Mouse (Mus musculus) Patski (cell line): ENCODE results near the gene Sall1. TPM values are rescaled to one million over a fixed set of nuclear protein-coding genes. Genes with fewer than 3 reads are reported as not detected.
A peak's percentile ranks its signal among the peaks of the same experiment; 100 is the strongest.

ENCODE experiments used
- ATAC-seq: fragments of 100-300 bp; one replicate; pipeline ENCODE4 v1.8.0; 2021
- CTCF ChIA-PET: fragments of 350-600 bp; sonication (Branson Sonifier 250); formaldehyde crosslinking; loops from one replicate; lab custom pipeline; 2022; ENCODE audit warnings: inconsistent platforms; lab: Charles Lee
- POLR2A ChIA-PET: fragments of 350-600 bp; sonication (Branson Sonifier 250); formaldehyde crosslinking; loops from one replicate; lab custom pipeline; 2022; ENCODE audit warnings: antibody characterized with exemption, inconsistent platforms; lab: Charles Lee
- DNase-seq: peaks from one replicate; pipeline ENCODE4 v3.0.0-alpha.2; 2011; ENCODE audit warnings: low read depth, low spot score
- H3K27me3 ChIP-seq: fragments of 371-371 bp; one replicate; pipeline ENCODE4 v1.5.1; 2021
- CTCF ChIP-seq: fragments of 100-300 bp; IDR thresholded peaks from one replicate; pipeline ENCODE4 v1.5.1; 2021
- in situ Hi-C: fragments of 300-500 bp; cut with MboI; formaldehyde crosslinking; loops from 3 replicates; pipeline ENCODE4 v1.11.1; 2018; ENCODE audit warnings: low pct_unique_long_range_greater_than_20kb, mixed read lengths
- polyA plus RNA-seq: library from polyadenylated mRNA; unstranded; gene quantifications from one replicate; pipeline ENCODE4 v1.2.3, GENCODE M21; 2021

Sall1 gene
- polyA plus RNA-seq, 1 experiment from 2014 or later = 31.7 TPM

DNA sequence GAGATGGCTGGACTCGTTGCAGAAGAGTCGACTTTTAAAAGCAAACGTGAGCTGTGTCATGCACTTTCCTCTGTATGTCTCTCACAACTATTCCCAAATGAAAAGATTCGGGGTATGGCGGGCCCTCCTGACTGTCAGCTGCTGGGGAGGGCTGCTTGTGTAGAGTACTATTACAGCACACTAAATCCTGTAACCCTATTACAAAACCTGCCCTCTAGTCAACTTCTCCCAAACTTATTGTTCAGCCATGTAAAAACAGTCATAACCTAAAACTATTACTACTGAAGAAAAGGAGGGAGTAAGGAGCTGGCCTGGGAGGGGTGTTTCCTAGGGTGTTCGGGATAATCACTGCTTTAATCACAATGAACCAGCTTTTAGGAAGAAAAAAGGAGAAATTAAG is 4.1 kb downstream of the Sall1 start:
- H3K27me3 ChIP-seq = no peaks in the 10 kb centered on the region
- DNase-seq (no peak), ATAC-seq (no peak)
- ChIA-PET POLR2A (interaction anchor here (0.7 to 1.2 kb wide), 4 partner anchors 39 to 522 kb away, joined by 3 to 5 read pairs (median 3); no protein-coding TSS in a partner anchor), CTCF (interaction anchor here (1.5 to 3.4 kb wide), 2 partner anchors 96 to 530 kb away, joined by 3 to 10 read pairs; no protein-coding TSS in a partner anchor)
- TF ChIP-seq CTCF = no peak
- in situ Hi-C loops = loop anchor here (5.0 to 10.0 kb wide), 3 partner anchors 247 to 527 kb away; no protein-coding TSS in a partner anchor

DNA sequence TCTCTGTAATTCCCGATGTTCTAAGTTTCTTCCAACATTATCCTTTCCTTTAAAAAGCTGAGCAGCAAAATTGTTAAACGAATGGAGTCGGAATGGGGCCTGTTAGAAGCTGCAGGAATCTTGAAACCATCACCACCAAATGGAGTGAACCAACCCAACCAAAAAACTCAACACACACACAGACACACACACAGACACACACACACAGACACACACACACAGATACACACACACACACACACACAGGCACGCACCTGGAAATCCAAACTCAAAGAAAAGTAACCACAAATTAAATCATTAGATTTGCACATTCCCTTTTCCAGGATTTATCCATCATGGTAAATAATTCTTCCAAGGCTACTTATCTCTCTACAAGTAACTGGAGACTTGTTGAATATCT is 5.0 kb downstream of the Sall1 start:
- POLR2A ChIA-PET = interaction anchor here (0.8 to 1.2 kb wide), 4 partner anchors 18 to 530 kb away, joined by 3 to 6 read pairs (median 3); no protein-coding TSS in a partner anchor
- TF ChIP-seq CTCF = no peak
- ATAC-seq (no peak), DNase-seq (no peak)
- CTCF ChIA-PET = interaction anchor here (1.5 to 3.4 kb wide), 3 partner anchors 15 to 531 kb away, joined by 3 to 10 read pairs (median 5); no protein-coding TSS in a partner anchor
- in situ Hi-C loops = loop anchor here (5.0 to 10.0 kb wide), 3 partner anchors 248 to 528 kb away; no protein-coding TSS in a partner anchor
- no peaks in the 10 kb centered on the region for H3K27me3 ChIP-seq

DNA sequence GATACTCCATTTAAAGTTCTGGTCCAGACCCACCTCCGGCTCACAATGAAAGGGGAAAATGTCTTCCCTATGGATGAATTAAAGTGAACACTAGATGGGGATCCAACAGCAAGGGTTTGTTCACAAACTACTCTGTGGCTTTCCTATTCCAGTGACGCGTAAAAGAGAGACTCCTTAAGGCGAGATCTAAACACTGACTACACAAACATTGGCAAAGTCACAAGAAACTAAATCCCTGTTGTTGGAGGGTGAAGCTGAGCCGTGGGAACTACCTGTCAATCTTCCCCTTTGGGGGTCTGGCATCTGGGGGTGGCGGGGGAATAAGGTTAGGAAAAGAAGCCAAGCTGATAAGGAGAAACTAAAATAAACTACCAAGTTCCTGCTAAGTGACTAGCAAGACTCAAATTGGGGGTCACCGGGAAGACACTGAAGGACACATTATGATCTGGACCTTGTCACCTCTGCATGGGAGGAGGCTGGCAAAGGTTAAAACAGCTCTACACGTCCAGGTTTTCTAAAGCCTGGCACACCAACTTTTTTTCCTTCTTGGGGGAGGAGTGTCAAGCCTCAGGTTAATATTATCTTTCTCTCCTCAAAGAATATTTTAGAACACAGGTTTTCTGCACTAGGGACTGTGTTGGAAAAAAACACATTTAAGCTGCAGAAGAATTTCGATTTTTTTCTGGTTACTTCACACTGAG is 6.3 kb downstream of the Sall1 start:
- no peaks in the 10 kb centered on the region for H3K27me3 ChIP-seq
- ATAC-seq (no peak), DNase-seq (no peak)
- no peak for TF ChIP-seq CTCF
- POLR2A ChIA-PET = interaction anchor here (0.6 to 1.2 kb wide), 2 partner anchors 242 to 531 kb away, joined by 3 to 6 read pairs; no protein-coding TSS in a partner anchor
- in situ Hi-C loops = loop anchor here (5.0 to 10.0 kb wide), 3 partner anchors 250 to 530 kb away; no protein-coding TSS in a partner anchor
- CTCF ChIA-PET = interaction anchor here (1.1 to 3.4 kb wide), 3 partner anchors 14 to 533 kb away, joined by 4 to 10 read pairs (median 5); no protein-coding TSS in a partner anchor

DNA sequence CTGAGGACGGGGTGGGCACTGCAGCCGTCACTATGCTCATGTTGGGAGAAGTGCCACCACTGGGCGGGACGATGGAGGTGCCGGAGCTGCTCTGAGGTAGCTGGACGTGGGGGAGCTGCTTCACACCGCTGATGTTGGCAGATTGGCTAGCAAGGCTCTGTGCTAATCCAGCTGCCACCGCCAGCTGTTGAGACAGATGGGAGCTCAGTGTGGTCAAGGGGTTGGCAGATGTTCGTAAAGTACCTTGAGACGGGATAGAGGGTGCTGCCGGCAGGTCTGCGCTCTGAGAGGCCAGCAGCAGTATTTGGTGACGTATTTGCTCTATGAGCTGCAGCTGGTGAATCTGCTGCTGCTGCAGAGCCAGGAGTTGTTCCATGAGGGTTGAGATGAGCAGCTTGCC is 11.6 kb downstream of the Sall1 start:
- ChIA-PET POLR2A (interaction anchor here (1.0 kb wide), 1 partner anchor 9 kb away, joined by 3 read pairs; no protein-coding TSS in a partner anchor), CTCF (no interaction called here)
- TF ChIP-seq CTCF = no peak
- in situ Hi-C loops = loop anchor here (10.0 kb wide), 1 partner anchor 282 kb away; no protein-coding TSS in a partner anchor
- no peaks in the 10 kb centered on the region for H3K27me3 ChIP-seq
- DNase-seq (no peak), ATAC-seq (no peak)

DNA sequence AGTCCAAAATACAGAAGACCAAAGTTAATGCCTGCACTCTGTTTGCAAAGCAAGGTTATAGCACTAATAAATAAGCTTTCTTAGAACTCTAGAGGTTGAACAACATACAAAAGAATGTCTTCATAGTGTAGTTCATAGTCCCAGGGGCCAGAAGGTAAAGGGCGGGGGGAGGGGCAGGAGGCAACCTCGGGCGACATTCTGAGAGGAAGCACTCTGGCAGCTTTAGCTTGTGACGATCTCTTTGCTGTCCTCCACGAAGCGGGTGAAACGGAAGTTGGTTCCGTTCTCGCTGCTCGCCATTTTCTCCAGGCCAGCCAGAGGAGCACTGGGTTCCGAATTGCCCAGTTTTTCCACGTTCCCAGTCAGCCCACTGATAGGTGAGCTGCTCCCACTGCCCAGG is 15.8 kb downstream of the Sall1 start:
- DNase-seq (no peak), ATAC-seq (no peak)
- ChIA-PET POLR2A (no interaction called here), CTCF (no interaction called here)
- H3K27me3 ChIP-seq = no peaks in the 10 kb centered on the region
- TF ChIP-seq CTCF = no peak
- in situ Hi-C loops = loop anchor here (10.0 kb wide), 1 partner anchor 757 kb away; no protein-coding TSS in a partner anchor

DNA sequence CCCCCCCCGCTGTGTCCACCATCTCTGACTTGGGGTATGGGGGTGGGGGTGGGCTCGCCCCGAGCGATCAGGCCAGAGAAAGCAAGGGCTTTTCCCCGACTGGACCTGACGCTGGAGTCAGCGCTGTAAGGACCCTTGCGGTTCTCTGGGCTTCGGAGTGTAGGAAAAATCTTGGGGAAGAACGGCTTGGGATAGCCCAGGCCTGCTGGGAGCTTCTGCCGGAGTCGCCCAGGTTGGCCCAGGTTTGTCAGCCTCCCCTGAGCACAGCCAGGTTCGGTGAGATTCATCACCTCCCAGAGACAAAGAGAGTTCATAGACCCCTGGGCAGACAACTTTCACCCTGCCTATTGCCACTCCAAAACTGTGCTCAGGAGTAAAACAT is 17.8 kb downstream of the Sall1 start:
- no peaks in the 10 kb centered on the region for H3K27me3 ChIP-seq
- CTCF ChIA-PET = no interaction called here
- in situ Hi-C loops = loop anchor here (10.0 kb wide), 1 partner anchor 759 kb away; no protein-coding TSS in a partner anchor
- ATAC-seq = no peak
- TF ChIP-seq CTCF = no peak
- no peak for DNase-seq
- POLR2A ChIA-PET = no interaction called here

DNA sequence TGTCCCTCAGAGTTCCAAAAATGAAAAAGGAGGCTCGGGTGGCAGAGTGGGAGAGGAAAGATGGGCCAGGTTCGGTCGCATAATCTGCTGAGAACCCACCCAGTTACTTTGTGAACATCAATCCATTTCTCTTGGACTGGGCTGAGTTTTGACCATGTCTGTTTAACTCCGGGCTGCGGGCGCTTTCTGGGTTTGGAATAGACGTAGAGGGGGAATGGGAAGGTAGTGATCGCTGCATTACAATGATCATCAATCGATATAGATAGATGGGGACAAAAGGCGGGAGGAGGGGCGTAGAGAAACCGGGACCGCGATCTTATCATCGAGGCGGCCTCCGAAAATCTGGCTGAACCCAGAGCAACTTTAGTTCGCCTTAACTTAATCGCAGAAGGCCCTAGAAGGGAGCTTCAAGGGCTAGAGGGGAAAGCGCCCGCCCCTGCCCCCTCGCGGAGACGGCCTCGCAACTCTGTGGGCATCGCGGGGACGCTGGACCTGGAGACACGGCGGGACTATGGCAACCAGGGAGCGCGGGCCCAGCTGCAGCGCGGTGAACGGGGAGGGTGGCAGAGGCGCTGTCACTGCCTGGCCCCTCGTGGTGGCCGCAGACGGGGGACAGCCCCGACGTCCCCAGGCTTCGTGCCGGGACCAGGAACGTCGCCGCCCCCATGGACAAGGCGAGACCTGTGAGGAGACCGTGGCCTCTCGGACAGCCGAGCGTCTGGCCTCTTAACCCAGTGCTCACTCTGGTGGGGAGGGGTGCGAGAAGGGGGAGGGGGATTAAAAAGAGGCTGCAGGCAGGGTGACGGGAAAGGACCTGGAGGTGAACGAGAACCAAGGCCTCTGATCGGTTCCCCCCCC is 18.5 kb downstream of the Sall1 start:
- no peak for TF ChIP-seq CTCF
- DNase-seq = no peak
- no peak for ATAC-seq
- POLR2A ChIA-PET = interaction anchor here (1.0 kb wide), 1 partner anchor 8 kb away, joined by 3 read pairs; no protein-coding TSS in a partner anchor
- in situ Hi-C loops = loop anchor here (10.0 kb wide), 1 partner anchor 759 kb away; no protein-coding TSS in a partner anchor
- CTCF ChIA-PET = interaction anchor here (1.5 kb wide), 1 partner anchor 13 kb away, joined by 4 read pairs; no protein-coding TSS in a partner anchor
- H3K27me3 ChIP-seq = no peaks in the 10 kb centered on the region

DNA sequence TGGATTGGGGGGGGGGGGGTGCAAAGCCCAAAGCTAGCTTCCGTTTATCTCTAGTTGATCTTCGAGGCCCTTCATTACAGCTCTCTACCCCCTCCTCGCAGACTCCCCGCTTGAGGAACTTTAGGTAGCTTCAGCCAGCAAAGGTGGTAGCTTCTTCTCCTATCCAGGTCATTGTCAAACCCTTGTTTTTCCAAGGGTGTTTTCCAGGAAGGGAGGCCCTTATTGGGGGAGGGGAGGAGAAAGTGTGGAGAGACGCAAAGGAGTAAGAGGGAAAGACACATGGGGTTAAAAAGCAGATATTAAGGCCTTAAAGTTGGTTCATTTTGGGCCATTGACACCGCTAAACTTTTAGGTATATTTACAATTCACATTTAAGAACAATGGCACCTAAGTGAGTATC is 19.2 kb downstream of the Sall1 start:
- DNase-seq (no peak), ATAC-seq (no peak)
- ChIA-PET POLR2A (interaction anchor here (1.0 kb wide), 1 partner anchor 9 kb away, joined by 3 read pairs; no protein-coding TSS in a partner anchor), CTCF (interaction anchor here (0.7 to 1.5 kb wide), 3 partner anchors 10 to 15 kb away, joined by 3 to 4 read pairs (median 3); no protein-coding TSS in a partner anchor)
- no peak for TF ChIP-seq CTCF
- in situ Hi-C loops = loop anchor here (10.0 kb wide), 1 partner anchor 760 kb away; no protein-coding TSS in a partner anchor
- no peaks in the 10 kb centered on the region for H3K27me3 ChIP-seq

DNA sequence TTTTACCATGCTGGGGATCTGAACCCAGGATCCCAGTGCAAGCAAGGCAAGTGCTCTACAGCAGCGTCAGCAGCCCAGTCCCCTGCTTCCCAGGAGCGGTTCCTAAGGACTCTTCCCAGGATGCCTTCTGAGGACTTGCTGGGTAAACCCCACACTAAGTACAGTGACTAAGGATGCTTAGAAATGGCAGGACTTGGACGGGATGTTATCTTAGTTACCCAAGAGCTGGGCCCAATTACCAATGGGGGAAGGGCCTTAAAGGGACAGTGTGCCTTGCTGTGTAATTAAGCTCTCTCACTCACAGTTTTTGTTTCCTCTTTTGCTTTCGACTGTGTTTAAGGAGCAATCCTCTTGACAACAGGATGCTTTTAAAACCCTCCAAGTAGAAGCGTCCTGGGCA is 22.8 kb downstream of the Sall1 start:
- DNase-seq (no peak), ATAC-seq (peak; percentile 94)
- in situ Hi-C loops = loop anchor here (10.0 kb wide), 1 partner anchor 764 kb away; no protein-coding TSS in a partner anchor
- CTCF ChIA-PET = no interaction called here
- no peak for TF ChIP-seq CTCF
- no peaks in the 10 kb centered on the region for H3K27me3 ChIP-seq
- POLR2A ChIA-PET = interaction anchor here (0.6 to 1.6 kb wide), 3 partner anchors 13 to 20 kb away, joined by 3 to 5 read pairs (median 3); no protein-coding TSS in a partner anchor

DNA sequence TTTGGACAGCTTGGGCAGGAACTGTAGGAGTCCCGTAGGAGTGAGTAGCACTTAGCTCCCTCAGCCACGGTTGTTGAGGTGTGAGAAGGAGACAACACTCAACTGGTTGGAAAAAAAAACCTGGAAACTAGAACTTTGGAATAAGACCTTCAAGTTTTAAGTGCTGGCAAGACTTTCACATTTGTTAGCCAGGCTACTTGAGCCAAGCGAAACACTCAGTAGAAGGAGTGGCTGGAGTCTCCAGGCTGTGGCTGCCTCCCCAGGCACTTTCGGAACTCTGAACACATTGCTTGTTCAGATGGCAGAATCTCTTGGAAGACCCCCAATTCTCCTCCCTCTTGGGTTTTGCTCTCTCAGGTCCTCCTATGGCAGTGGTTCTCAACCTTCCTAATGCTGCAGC is 26.1 kb downstream of the Sall1 start:
- DNase-seq (no peak), ATAC-seq (no peak)
- in situ Hi-C loops = no loop called here
- TF ChIP-seq CTCF = no peak
- H3K27me3 ChIP-seq = no peaks in the 10 kb centered on the region
- ChIA-PET CTCF (no interaction called here), POLR2A (no interaction called here)
